Mouse (Mus musculus) thymus, adult 18-20 months (tissue): ENCODE measurements around the gene Ube2c.

ENCODE experiments used
- DNase-seq, 2 experiments: peaks; one replicate each; pipeline ENCODE4 v3.0.0; 2022; ENCODE audit warnings: mixed read lengths in 2 of 2

Gene Ube2c

GRCm38 (mm10) chr2:164762593-164762992 is 7.1 kb upstream of the Ube2c start:
- DNase-seq = no peak

GRCm38 (mm10) chr2:164765841-164766240 is 3.9 kb upstream of the Ube2c start:
- no peak for DNase-seq

- no peak for DNase-seq
Measured at GRCm38 (mm10) chr2:164767812-164768540, 1.7 kb upstream of the Ube2c start.

GRCm38 (mm10) chr2:164770279-164770678 is 581 bp downstream of the Ube2c start:
- no peak for DNase-seq

GRCm38 (mm10) chr2:164771123-164771522 is 1.4 kb downstream of the Ube2c start:
- DNase-seq = no peak

- no peak for DNase-seq
Measured at GRCm38 (mm10) chr2:164773229-164773988, 3.7 kb downstream of the Ube2c start.

GRCm38 (mm10) chr2:164773989-164774364 is 4.3 kb downstream of the Ube2c start:
- DNase-seq = no peak

GRCm38 (mm10) chr2:164776130-164776529 is 6.4 kb downstream of the Ube2c start:
- DNase-seq = no peak

GRCm38 (mm10) chr2:164776801-164777200 is 7.1 kb downstream of the Ube2c start:
- DNase-seq = no peak

- no peak for DNase-seq
Measured at GRCm38 (mm10) chr2:164777246-164778014, 7.7 kb downstream of the Ube2c start.

- no peak for DNase-seq
Measured at GRCm38 (mm10) chr2:164778015-164778287, 8.3 kb downstream of the Ube2c start.

- DNase-seq = no peak
Measured at GRCm38 (mm10) chr2:164778809-164779208, 9.1 kb downstream of the Ube2c start.

- DNase-seq = no peak
Measured at GRCm38 (mm10) chr2:164779481-164780086, 9.9 kb downstream of the Ube2c start, which contains the start of gene Tnnc2. Tnnc2 (minus strand) TSS chr2:164779967.

- DNase-seq = no peak
Measured at GRCm38 (mm10) chr2:164781876-164782275, 12.2 kb downstream of the Ube2c start.

- DNase-seq = no peak
Measured at GRCm38 (mm10) chr2:164783926-164784581, 14.4 kb downstream of the Ube2c start.

- DNase-seq = no peak
Measured at GRCm38 (mm10) chr2:164784869-164785420, 15.2 kb downstream of the Ube2c start.

- peak; percentile 54 to 62 for DNase-seq
Measured at GRCm38 (mm10) chr2:164785481-164786387, 16.0 kb downstream of the Ube2c start, which contains the start of gene Snx21. Snx21 (plus strand) TSS chr2:164785823.

GRCm38 (mm10) chr2:164786388-164786885 is 16.7 kb downstream of the Ube2c start:
- DNase-seq = peak in 1 of 2 experiments; percentile 7

GRCm38 (mm10) chr2:164787032-164787431 is 17.3 kb downstream of the Ube2c start:
- no peak for DNase-seq

GRCm38 (mm10) chr2:164787779-164788178 is 18.1 kb downstream of the Ube2c start:
- DNase-seq = no peak

- no peak for DNase-seq
Measured at GRCm38 (mm10) chr2:164788411-164788810, 18.7 kb downstream of the Ube2c start.
